In genomic region chr3:76319531-76319930, GRCm38 (mm10) we compare ENCODE assay signal across 22 mouse cellular contexts.
DNase-seq lines count a peak whose midpoint lies in the region; ATAC-seq lines count a peak whose summit lies in the region.
"Had no signal": no experiment of that assay in that cellular context is flagged by ENCODE, and none has a peak within 500 bp of the region (broad histone marks: within the 10 kb centered on the region; RNA-seq: fewer than 3 reads in every experiment).

No protein-coding gene starts in this region.

- no peak overlapping the region for H3K9ac ChIP-seq in forebrain, embryonic 14.5 days (ENCODE audit: low read length)

- no peak overlapping the region for H3K4me2 ChIP-seq in forebrain, embryonic 14.5 days (ENCODE audit: low read length)

- WGBS in forebrain, embryonic 14.5 days = 94% methylated on average over 4 of the region's 4 CpGs

- peak; percentile 25; the same call in 1 of the 2 replicates for ATAC-seq in common myeloid progenitor, adult 5-6 weeks (replicated peaks; ENCODE audit: low read depth, poor library complexity, severe bottlenecking)
- ATAC-seq in granulocyte monocyte progenitor cell, adult 5-6 weeks (replicated peaks; ENCODE audit: poor library complexity, severe bottlenecking) = peak; percentile 83
- peak; percentile 73 for ATAC-seq in megakaryocyte, adult 5-6 weeks (ENCODE audit: poor library complexity, severe bottlenecking)
- peak; percentile 65 for ATAC-seq in megakaryocyte progenitor cell, adult 5-6 weeks (replicated peaks; ENCODE audit: poor library complexity)
- no peak for ATAC-seq in forebrain, embryonic 14.5 days
- ATAC-seq: activated CD4-positive, CD25-positive, alpha-beta regulatory T cell, adult 4 months; CD4-positive, CD25-positive, alpha-beta regulatory T cell, adult 4 months; Patski had no signal

- DNase-seq in layer of hippocampus, adult 18-20 months (ENCODE audit: low spot score in 2 of 2) = no peak
- DNase-seq in right cerebral cortex, postnatal 4 days = no peak
- DNase-seq in forebrain, embryonic 14.5 days (ENCODE audit: low spot score) = no peak
- DNase-seq in left cerebral cortex, adult 8-10 months (ENCODE audit: low spot score in 2 of 2) = no peak
- DNase-seq: adrenal gland, adult 2 months; adrenal gland, adult 8-10 months; adrenal gland, postnatal 10 days; adrenal gland, postnatal 14 days; adrenal gland, postnatal 25 days; adrenal gland, postnatal 36 days; B cell, adult 2 months; cerebellum, adult 11 months; cerebellum, adult 11-12 months had no signal

- H3K4me3 ChIP-seq in forebrain, embryonic 14.5 days (ENCODE audit: low read depth, low read length) = no peak overlapping the region

- H3K4me1 ChIP-seq in forebrain, embryonic 14.5 days (ENCODE audit: control insufficient read depth, insufficient read depth, low read length) = no peaks in the 10 kb centered on the region

- no peaks in the 10 kb centered on the region; the same call in 1 of the 2 replicates for H3K9me3 ChIP-seq in forebrain, embryonic 14.5 days (replicated peaks; ENCODE audit: control insufficient read depth, low read length)
- H3K9me3 ChIP-seq: G1E had no signal

- H3K27ac ChIP-seq in forebrain, embryonic 14.5 days (ENCODE audit: low read depth, low read length) = no peak overlapping the region

- H3K36me3 ChIP-seq in forebrain, embryonic 14.5 days (ENCODE audit: control insufficient read depth, insufficient read depth, low read length) = no peaks in the 10 kb centered on the region
- H3K36me3 ChIP-seq: G1E had no signal

- no peaks in the 10 kb centered on the region for H3K27me3 ChIP-seq in forebrain, embryonic 14.5 days (replicated peaks; ENCODE audit: control insufficient read depth, insufficient read depth, low read length)
- H3K27me3 ChIP-seq: CH12.LX, Patski had no signal
